Mouse (Mus musculus): ENCODE measurements around the gene Grhl3. TPM values are rescaled to one million over a fixed set of nuclear protein-coding genes. Genes with fewer than 3 reads are reported as not detected.

Grhl3 gene
- polyA plus RNA-seq, 1 experiment from 2014 or later: 9.6 TPM

DNA sequence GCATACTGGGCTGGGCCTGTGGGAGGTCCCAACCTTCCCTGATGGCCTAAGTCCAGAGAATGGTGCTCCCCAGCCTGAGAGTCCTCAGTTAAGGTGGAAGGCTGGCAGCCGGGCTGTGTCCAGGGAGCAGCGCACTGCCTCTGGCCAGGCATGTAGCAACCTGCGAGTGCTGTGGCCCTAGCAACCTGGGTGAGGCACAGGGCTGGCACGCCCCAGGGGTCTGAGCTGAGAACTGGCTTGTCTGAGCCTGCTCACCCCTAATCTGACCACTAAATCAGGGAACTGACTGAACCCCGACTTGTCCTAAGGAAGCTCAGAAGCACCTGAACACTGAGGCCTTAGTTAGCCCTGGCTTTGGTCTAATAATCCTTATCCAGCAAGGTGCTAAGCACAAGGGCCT is 24.1 kb upstream of the Grhl3 start:
- Histone ChIP-seq H3K4me1 (peaks cover 12% of the 10 kb centered on the region), H3K9me3 (no peaks in the 10 kb centered on the region), H3K36me3 (replicated peaks) (no peaks in the 10 kb centered on the region), H3K27ac (replicated peaks) (peak overlapping the region; percentile 20; the same call in 1 of the 2 replicates), H3K27me3 (replicated peaks; ENCODE audit: low read depth, poor library complexity, severe bottlenecking) (no peaks in the 10 kb centered on the region), H3K4me3 (no peak overlapping the region)
- 80% methylated on average over 5 of the region's 5 CpGs for WGBS
- peak; percentile 44 for DNase-seq (ENCODE audit: low spot score)

- no peak overlapping the region for H3K4me3 ChIP-seq
- no peak for DNase-seq (ENCODE audit: low spot score)
- WGBS: 70% methylated on average over 5 of the region's 5 CpGs
- peaks cover 18% of the 10 kb centered on the region for H3K4me1 ChIP-seq
- 0 out of 2 replicates have a peak overlapping the region, but pooled peaks have one; percentile 20 for H3K27ac ChIP-seq (replicated peaks)
- H3K9me3 ChIP-seq: no peaks in the 10 kb centered on the region
- H3K27me3 ChIP-seq (replicated peaks; ENCODE audit: low read depth, poor library complexity, severe bottlenecking): no peaks in the 10 kb centered on the region
- no peaks in the 10 kb centered on the region for H3K36me3 ChIP-seq (replicated peaks)
Observed at GRCm38 (mm10) chr4:135595943-135596342, 22.5 kb upstream of the Grhl3 start.

DNA sequence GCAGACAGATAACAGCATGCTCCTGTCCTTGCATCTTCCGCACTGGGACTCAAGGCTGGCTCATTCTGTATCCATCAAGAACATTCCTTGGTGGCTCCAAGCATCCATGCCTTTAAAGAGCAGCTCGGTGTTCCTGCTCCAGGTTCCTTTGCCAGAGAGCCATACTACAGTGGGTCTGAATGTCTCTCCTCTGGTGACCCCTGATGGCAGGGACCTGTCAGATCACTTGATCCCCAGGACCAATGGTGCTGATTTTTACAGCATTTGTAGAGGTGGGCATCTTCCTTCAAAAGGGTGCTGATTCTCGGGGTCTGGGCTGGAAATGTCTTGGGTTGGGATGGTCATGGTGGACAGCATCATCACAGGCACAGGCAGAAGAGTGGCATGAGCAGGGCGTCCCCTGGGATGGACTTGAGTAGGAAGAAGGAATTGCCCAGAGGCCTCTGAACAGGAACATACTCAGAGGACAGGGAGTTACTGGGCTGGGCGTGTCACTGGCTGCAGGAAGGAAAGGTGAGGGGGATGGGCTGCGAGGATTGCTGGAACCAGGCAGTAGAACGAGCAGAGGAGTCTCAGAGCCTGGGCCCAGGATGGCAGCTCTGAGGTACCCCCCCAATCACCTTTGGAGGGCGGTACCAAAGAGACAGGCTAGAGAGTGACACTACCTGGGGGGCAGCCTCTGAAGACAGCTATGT is 18.3 kb upstream of the Grhl3 start:
- H3K36me3 ChIP-seq (replicated peaks): no peaks in the 10 kb centered on the region
- no peaks in the 10 kb centered on the region for H3K27me3 ChIP-seq (replicated peaks; ENCODE audit: low read depth, poor library complexity, severe bottlenecking)
- no peak overlapping the region for H3K4me3 ChIP-seq
- no peak overlapping the region for H3K27ac ChIP-seq (replicated peaks)
- WGBS: 62% methylated on average over 8 of the region's 8 CpGs
- peaks cover 29% of the 10 kb centered on the region for H3K4me1 ChIP-seq
- H3K9me3 ChIP-seq: no peaks in the 10 kb centered on the region
- DNase-seq (ENCODE audit: low spot score): no peak

DNA sequence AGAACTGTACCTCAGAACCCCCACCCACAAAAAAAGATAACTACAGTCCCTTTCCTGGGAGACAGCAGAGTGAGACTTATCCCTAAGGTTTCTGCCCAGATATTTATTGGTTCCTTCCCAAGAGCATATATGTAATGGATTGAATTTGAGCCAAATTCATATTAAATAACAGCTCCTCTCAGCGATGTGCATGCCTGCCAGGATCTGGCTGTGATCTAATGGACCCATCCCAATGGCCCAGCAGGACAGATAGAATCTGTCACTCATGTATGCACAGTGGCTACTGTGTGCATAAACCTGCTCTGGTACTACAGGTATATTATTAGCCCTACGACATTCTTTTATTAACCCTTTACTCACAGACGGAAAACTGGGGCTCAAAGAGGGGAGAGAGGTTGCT is 17.7 kb upstream of the Grhl3 start:
- no peak for DNase-seq (ENCODE audit: low spot score)
- 72% methylated on average over 3 of the region's 3 CpGs for WGBS
- H3K27ac ChIP-seq (replicated peaks): no peak overlapping the region
- no peaks in the 10 kb centered on the region for H3K36me3 ChIP-seq (replicated peaks)
- H3K9me3 ChIP-seq: no peaks in the 10 kb centered on the region
- no peak overlapping the region for H3K4me3 ChIP-seq
- peaks cover 24% of the 10 kb centered on the region for H3K4me1 ChIP-seq
- no peaks in the 10 kb centered on the region for H3K27me3 ChIP-seq (replicated peaks; ENCODE audit: low read depth, poor library complexity, severe bottlenecking)

- Histone ChIP-seq H3K4me1 (peaks cover 31% of the 10 kb centered on the region), H3K4me3 (no peak overlapping the region), H3K27ac (replicated peaks) (no peak overlapping the region), H3K9me3 (no peaks in the 10 kb centered on the region), H3K36me3 (replicated peaks) (no peaks in the 10 kb centered on the region), H3K27me3 (replicated peaks; ENCODE audit: low read depth, poor library complexity, severe bottlenecking) (peaks cover 16% of the 10 kb centered on the region)
- WGBS: 58% methylated on average over 4 of the region's 4 CpGs
- DNase-seq (ENCODE audit: low spot score): no peak
Observed at GRCm38 (mm10) chr4:135584838-135585237, 11.4 kb upstream of the Grhl3 start.

DNA sequence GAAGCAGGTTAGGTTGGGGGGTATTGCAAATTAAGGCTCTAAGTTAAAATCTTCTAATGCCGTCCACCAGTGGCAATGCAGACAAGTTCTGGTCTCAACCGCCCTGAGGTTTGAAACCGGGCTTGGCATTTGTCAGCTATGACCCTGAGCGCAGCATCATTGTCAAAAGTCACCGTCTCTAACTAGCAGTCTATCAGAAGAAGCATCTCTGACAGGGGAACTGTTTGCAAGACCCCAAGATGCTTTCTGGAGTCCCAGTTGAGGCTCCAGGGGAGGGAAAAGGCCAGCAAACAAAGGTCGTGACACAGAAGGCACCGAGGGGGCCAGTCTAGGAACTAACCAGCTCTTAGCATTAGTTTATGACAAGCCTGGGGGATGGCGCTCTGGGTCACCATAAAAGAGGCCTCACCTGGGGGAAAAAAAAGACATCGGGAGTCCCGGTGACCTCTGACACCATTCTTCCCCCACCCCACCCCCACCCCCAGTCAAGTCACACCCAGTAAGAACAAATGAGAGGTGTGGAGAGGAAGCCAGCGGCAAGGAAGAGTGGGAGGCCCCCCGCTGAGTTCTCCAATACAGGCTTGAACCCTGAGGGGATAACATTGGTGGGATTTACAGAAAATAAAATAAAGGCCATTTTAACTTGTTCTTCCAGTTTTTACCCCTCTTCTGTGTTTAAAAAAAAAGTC is 7.9 kb upstream of the Grhl3 start:
- Histone ChIP-seq H3K27ac (replicated peaks) (no peak overlapping the region), H3K9me3 (no peaks in the 10 kb centered on the region), H3K27me3 (replicated peaks; ENCODE audit: low read depth, poor library complexity, severe bottlenecking) (peaks cover 19% of the 10 kb centered on the region), H3K4me1 (peaks cover 23% of the 10 kb centered on the region), H3K4me3 (no peak overlapping the region), H3K36me3 (replicated peaks) (no peaks in the 10 kb centered on the region)
- 26% methylated on average over 12 of the region's 12 CpGs for WGBS
- DNase-seq (ENCODE audit: low spot score): no peak

DNA sequence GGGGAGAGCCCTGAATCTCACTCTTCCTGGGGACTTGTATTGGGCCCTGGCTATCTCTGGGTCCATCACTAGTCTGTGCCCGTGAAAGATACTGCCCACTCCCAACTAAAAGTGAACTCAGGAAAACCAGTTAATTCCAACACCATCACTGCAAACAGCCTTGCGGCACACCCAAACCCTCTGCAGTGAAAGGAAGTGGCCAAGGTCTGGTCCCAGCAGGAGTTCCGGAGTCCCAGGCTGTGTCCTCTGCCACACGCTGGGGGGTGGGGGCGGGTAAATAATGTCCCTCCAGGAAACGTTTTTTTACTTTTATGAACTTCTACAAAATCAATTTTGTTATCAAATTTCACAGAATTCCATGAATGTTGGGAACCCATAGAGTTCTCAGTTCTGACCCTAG is 6.3 kb upstream of the Grhl3 start:
- Histone ChIP-seq H3K4me3 (no peak overlapping the region), H3K9me3 (no peaks in the 10 kb centered on the region), H3K4me1 (peaks cover 27% of the 10 kb centered on the region), H3K27me3 (replicated peaks; ENCODE audit: low read depth, poor library complexity, severe bottlenecking) (peaks cover 35% of the 10 kb centered on the region), H3K27ac (replicated peaks) (no peak overlapping the region), H3K36me3 (replicated peaks) (no peaks in the 10 kb centered on the region)
- DNase-seq (ENCODE audit: low spot score): no peak
- WGBS: 61% methylated on average over 6 of the region's 6 CpGs

GRCm38 (mm10) chr4:135578490-135578889 is 5.1 kb upstream of the Grhl3 start:
- H3K4me1 ChIP-seq: peaks cover 39% of the 10 kb centered on the region

DNA sequence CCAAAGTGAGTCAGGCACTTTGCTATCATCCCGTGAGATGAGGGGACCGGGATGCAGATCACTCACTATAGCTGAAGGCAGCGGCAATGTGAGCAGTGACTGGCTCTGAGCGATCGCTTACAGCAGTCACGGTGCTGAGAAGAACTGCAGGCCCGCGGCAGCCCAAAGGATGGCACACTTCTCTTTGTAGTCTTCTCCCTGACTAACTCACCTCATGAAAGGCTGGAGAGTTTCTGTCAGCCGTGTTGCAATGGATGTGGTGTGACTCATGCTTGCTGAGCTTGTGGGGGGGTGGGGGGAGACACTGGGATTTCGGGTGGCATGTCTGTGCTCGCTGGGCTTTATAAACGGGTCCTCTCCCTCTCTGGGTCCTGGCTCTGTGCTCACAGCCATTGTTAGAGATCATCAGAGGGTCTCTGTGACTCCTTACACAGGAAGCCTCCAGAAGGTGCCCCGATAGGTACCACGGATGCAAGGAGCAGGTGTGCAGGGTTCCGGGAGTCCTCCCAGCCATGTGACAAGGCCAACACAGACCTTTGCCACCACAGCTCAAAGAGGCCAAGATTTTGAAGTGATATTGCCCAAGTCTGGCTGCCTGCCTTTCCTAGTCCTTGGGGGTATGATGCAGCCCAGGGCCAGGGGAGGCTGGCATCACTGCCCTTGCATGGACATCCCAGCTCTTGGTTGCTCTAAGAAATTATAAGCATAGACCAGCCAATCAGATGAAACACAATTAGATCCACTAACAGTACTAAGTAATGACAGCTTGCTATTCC is 2.1 kb upstream of the Grhl3 start:
- peaks cover 53% of the 10 kb centered on the region for H3K4me1 ChIP-seq

More at GRCm38 (mm10) chr4:135578490-135578889, 5.1 kb upstream of the Grhl3 start:
- Histone ChIP-seq H3K9me3 (no peaks in the 10 kb centered on the region), H3K27ac (replicated peaks) (no peak overlapping the region), H3K4me3 (no peak overlapping the region), H3K27me3 (replicated peaks; ENCODE audit: low read depth, poor library complexity, severe bottlenecking) (peaks cover 47% of the 10 kb centered on the region), H3K36me3 (replicated peaks) (no peaks in the 10 kb centered on the region)
- no peak for DNase-seq (ENCODE audit: low spot score)
- WGBS: 80% methylated on average over 5 of the region's 5 CpGs

GRCm38 (mm10) chr4:135572276-135572675 is 1.2 kb downstream of the Grhl3 start:
- H3K4me1 ChIP-seq: peaks cover 77% of the 10 kb centered on the region
- no peaks in the 10 kb centered on the region for H3K36me3 ChIP-seq (replicated peaks)
- peak overlapping the region; percentile 50 for H3K4me3 ChIP-seq
- WGBS: 25% methylated on average over 8 of the region's 8 CpGs
- H3K27ac ChIP-seq (replicated peaks): no peak overlapping the region
- H3K27me3 ChIP-seq (replicated peaks; ENCODE audit: low read depth, poor library complexity, severe bottlenecking): peaks cover 94% of the 10 kb centered on the region
- no peaks in the 10 kb centered on the region for H3K9me3 ChIP-seq
- no peak for DNase-seq (ENCODE audit: low spot score)

More for the DNA sequence above, 2.1 kb upstream of the Grhl3 start:
- H3K36me3 ChIP-seq (replicated peaks): no peaks in the 10 kb centered on the region
- H3K27ac ChIP-seq (replicated peaks): no peak overlapping the region
- no peak for DNase-seq (ENCODE audit: low spot score)
- H3K4me3 ChIP-seq: no peak overlapping the region
- H3K27me3 ChIP-seq (replicated peaks; ENCODE audit: low read depth, poor library complexity, severe bottlenecking): peaks cover 61% of the 10 kb centered on the region
- H3K9me3 ChIP-seq: no peaks in the 10 kb centered on the region
- WGBS: 67% methylated on average over 15 of the region's 15 CpGs

GRCm38 (mm10) chr4:135571037-135571550 is 2.3 kb downstream of the Grhl3 start:
- H3K27ac ChIP-seq (replicated peaks): peak overlapping the region; percentile 55

More at GRCm38 (mm10) chr4:135571037-135571550, 2.3 kb downstream of the Grhl3 start:
- Histone ChIP-seq H3K4me1 (peaks cover 84% of the 10 kb centered on the region), H3K27me3 (replicated peaks; ENCODE audit: low read depth, poor library complexity, severe bottlenecking) (peaks cover 99% of the 10 kb centered on the region), H3K9me3 (no peaks in the 10 kb centered on the region), H3K4me3 (peak overlapping the region; percentile 56), H3K36me3 (replicated peaks) (no peaks in the 10 kb centered on the region)
- WGBS: 44% methylated on average over 6 of the region's 6 CpGs
- DNase-seq (ENCODE audit: low spot score): peak; percentile 27
